Mouse (Mus musculus) 3T3-L1 (cell line): ENCODE data around the gene Lhx1.

Experiments
- DNase-seq: peaks from one replicate; pipeline ENCODE4 v3.0.0-alpha.2; 2015; ENCODE audit warnings: low read depth, low spot score

Lhx1 gene

DNA sequence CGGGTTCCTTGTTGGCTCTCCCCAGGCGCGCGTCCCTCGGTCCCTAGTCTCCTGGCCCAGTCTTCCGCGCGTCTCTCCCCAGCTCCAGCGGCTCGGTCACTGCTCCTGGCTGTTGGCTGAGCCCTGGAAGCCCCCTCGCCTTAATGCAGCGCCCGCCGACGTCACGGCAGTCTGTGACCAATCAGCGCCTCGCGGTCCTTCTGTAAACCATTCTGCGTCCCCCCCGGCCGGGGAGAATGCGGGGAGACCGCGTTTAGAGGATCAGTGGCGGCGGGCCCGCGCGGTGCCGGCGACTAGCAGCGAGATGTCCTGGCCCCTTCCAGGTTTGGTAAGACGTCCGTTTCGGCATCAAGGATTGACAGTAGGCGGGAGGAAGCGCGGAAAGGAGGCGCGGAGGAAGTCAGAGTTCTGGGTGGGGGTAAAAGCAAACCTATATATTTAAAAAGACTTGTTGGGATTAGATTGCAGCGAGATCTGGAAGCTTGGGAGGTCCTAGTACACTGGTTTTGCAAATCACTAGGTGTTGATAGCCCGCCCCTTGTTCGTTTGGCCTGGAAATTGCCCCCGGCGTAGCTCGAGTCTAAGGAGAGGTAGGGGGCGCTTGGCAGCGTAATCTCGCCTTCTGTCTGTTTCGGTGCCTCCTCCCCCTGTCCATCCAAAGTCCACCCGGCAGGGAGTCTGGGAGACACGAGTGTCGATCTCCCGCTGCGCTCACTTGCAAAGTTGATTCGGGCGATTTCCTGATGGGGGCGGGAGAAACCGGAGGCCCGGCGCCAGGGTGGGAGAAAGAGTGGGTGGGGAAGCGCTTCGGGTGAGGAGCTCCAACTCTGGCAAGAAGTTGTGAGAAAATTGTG lies at the start of gene Lhx1:
Gene Lhx1, minus strand, starts transcription at position 115 of the 854 bp plus-strand sequence.
- no peak for DNase-seq

DNA sequence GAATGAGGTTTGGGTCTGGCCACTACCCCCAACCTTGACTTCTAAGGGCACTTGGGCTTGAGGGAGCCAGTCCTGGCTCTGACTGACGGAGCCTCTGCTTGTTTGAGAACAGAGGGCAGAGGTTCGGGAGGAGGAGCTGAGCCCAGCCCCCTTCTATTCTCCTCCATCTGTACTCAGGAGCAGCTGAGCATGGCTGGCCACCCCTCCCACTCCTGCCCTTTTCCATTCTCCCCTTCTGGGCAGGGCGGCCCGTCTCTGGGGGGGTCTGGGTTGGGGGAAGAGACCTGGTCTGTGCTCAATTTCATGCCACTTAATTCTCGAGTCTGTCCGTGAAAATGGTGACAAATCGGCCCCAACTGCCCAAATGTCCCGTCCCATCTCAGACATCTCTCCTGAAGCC lies 49.5 kb upstream of the Lhx1 start:
- DNase-seq: no peak

DNA sequence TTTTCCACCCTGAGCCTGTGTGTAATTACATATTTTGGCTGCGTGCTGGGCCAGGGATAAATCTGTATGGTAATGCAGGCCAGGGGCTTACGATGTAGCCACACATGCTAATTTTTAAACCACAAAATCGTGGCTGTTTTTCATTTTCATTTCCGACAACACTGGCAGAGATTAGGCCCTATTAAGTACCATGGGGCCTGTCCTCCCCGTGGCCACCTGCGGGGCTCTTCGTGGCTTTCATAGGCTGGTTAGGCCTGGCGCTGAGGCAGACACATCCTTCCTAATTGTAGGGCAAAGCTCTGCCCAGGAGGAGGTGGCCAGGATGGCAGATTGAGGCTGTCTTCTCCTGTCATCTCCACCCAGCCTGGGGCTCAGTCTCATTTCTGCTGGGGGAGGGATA lies 48.3 kb upstream of the Lhx1 start:
- DNase-seq: no peak

DNA sequence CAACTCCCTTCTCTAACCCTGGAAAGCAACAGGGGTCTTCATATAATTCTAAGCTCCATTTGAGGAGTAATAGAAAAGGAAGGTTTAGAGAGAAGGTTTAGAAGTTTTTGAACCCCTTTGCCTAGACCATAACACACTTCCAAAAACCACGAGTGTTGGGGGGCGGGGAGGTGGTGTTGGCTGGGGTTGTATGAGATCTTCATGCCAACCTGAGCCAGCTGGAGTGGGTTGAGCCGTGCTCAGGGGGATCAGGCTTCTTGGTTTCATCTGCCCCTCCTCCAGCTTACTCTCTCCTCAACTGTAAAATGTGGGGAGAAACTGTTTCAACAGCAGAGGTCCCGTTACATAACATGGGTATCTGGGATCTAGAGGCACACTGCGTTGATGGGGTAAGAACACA lies 45.5 kb upstream of the Lhx1 start:
- DNase-seq: no peak

DNA sequence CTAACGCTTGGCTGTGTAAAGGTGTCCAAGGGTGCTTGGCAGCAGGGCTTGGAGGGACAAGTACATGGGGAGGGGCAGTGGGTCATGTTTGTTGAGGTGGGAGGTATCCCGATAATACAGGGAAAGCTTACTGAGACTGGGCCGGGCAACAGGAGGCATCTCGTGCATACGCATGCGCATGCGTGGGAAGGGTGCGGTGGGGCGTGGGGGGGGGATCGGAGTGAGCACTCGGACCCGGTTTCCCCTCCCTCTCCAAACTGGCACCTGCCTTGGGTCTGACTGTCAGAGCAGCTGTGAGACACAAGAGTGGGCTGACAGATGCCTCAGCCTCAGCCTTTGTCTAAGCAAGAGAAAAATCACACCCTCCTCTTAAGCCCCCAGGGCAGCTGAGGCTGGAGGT lies 45.1 kb upstream of the Lhx1 start:
- no peak for DNase-seq

DNA sequence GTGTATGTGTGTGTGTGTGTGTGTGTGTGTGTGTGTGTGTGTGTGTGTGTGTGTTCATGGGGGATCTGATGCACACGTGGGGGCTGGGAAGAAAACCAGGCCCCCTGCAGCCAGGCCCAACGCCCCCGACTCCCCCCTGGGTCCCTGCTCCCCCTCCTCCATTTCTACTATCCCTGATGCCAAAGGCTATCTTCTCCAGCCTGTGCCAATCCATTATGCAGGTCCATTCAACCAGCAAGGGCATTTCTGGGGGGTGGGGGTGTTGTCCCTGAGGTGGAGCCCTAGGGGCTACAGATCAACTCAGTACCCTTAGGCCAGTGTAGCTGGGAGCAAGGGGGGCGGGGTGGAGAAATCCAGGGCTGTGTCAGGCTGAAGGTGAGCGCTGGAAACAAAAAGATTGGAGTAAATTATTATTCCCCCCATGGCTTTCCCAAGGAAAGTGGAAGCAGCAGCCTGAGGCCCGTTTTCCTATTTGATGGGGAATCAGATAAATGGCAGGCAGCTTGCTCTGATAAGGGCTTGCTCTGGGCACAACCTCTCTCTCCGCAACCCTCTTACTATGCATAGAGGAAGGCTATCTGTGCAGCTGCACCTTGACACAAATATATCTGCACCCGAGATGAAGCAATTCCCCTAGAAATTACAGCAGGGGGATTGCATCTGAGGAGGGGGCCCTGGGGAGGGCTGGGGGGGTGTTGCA lies 43.9 kb upstream of the Lhx1 start:
- DNase-seq: no peak

DNA sequence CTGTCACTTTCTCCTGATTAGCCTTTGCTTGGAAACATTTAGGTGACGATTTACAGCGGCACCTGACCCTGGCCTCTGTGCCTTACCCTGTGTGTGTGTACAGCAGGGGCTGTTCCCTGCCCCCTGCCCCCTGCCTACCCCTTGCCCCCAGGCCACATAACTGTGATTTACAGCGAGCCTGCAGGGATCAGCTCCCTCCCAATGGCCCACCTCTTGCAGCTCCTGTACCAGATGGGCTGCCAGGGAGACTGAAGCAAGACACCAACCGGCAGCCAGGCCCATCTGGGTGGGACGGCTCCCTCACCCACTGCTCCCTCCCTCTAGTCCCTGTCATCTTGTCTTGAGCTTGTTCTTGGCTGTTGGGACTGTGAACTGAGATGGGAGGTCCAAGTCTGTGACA lies 43.1 kb upstream of the Lhx1 start:
- no peak for DNase-seq

DNA sequence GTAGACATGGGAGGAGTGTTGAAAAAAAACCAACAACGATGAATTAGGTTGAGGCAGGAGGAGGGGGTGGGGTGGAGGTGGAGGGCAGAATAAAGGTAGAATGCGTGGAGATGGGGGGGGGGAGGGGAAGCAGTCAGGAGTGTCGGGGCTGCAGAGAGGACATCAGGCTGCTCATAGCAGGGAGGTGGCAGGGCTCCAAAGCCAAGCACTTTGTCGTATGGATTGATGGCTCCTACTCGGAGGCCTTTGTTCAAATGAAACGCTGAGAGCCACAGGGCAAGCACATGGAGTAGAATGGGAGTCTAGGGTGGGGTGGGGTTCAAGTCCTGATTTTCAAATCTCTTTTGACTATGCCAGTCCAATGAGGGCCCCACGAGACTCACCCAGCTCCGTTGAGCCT lies 41.4 kb upstream of the Lhx1 start:
- DNase-seq: no peak

DNA sequence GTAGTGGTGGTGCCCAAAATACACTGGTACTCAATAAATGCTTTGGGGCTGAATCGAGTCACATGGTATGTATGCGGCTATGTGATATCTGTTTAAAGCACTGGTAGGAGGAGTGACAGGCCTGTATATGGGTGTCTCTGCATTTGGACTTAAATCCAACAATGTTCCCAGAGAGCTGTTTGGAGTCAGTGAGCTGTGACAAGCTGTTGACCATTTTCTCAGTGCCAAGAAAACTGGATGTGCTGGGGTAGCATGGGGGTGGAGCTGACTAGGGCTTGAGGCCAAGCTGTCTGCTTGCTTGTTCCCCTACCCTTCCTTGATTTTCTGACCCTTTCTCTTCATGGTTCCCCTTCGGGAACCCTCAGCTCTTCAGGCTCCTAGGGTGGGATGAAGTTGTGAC lies 39.9 kb upstream of the Lhx1 start:
- DNase-seq: no peak

DNA sequence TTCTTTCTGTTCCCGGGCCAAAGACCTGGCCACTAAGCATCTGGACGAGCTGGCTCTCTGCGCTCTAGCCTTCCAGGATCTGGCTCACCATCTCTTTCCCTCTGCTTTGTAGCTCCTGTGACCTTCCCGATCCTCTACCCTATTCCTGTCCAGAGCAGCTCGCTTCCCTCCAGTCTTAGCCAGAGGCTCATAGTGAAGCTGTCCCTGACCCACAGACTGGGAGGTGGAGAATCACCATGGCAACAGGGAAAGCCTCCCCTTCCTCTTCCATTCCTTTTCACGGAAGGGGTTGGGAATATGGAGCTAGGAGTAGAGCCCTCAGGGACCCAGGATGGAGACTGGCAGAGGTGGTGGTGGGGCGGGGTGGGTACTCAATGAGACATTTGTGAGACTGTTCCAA lies 38.0 kb upstream of the Lhx1 start:
- no peak for DNase-seq

DNA sequence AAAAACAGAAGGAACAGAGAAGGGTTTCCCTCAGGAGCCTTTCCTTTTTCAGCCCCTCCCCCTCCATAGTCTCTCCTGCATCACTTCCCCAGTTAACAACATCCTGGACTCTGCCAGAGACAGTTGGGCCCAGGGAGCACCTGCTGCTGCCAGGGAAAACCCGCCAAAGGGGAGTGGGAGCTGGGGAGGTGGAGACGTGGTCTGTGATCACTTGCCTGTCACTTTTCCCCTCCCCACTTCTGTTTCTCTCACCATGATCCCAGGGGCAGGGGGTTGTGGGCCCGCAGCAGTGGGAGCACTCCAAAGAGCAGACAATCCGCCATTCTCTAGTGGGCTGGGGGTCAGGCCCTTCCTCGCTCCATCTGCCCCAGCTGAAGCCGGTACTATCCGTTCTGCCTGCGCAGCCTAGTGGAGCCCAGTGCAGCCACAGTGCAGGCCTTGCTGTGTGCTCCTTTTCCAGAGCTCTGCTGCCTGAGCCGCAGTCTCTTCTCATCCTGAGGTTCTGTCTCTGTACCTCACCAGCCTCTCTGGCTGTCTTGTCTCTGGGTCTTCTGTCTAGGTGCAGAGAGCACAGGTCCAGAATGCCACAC lies 37.5 kb upstream of the Lhx1 start:
- no peak for DNase-seq

DNA sequence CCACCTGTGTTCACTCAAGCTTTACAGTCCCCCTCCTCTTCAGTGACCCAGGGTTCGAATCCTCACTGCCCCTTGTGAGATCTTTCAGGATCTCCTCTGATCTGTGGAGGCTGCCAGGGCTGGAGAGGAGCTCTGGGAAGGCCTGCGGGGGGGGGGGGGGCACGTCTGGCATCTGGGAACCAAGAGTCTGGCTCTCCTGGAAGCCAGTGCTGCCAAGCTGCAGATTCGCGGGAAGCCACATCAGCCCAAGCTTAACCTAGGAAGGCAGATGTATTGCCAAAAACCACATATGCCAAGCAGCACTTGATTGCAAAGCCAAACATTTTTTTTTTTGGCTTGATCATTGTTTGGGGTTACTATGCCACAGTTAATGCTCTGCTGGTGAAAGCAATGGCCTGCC lies 36.2 kb upstream of the Lhx1 start:
- DNase-seq: peak; percentile 11

DNA sequence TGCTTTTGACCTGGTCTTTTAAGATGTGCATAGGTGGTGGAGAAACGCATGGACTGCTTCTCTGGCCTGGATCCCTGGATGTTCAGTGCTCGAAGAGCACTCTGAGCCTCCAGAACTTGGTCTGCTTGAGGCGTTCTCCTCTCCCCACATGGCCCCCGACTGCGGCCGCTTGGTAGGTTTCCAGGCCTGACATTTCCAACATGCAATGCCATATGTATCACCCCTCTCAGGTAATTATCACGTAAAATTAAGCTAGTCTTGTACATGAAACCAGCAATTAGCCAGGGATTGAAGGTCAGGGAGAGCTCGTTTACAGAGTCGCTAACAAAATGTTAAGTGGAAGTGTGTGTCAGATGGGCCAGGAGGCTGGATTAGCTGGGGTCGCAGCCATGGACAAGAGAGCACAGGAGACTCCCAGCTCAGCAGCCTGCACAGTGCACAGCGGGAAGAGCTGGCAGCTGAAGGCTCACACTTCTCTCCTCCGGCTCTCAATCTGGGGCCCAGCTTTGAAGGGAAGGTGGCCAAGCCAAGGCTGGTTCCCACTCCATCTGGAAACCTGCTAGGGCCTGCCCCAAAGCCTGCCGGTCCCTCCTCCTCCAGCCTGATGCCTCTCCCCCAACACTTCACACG lies 28.6 kb upstream of the Lhx1 start:
- DNase-seq: no peak

DNA sequence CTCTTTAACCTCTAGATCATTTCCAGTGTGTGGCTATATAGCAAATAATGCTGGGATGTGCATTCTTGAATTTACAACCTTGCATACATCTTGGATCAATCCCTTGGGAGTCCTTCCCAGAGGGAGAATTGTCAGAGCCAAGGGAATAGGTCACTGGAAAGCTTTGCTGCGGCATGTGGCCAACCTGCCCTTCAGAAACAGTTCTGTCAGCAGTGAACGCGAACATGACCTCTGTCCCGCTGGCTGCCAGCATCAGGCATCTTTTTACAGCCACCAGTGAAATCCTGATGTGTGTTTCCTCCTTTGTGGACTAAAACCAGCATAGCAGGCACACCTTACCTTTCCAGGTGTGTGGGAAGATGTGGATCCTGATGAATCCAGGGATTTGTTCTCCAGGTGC lies 26.0 kb upstream of the Lhx1 start:
- DNase-seq: no peak

DNA sequence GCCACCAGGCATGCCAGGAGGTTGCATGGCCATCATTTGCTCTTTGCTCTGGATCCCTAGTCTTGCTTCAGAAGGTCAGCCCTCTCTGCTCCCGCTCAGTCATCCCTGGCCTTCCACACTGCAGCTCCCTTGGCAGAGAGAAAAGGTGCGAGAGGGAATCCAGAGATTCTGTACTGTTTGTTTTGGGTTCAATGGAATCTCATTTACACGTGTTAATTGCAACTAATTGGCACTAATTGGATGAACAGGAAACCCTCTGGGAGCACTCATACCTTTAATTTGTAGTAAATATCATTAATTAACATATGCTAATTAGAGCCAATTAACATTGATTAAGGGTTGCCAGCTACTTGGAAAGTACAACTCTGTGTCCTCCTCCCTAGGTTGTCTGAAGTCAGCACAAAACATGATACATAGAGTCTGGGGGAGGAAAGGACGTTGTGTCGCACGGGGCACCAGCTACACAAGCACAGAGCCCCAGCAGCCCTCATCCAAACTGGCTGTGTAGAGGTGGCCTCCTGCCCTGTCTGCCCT lies 24.0 kb upstream of the Lhx1 start:
- DNase-seq: no peak

DNA sequence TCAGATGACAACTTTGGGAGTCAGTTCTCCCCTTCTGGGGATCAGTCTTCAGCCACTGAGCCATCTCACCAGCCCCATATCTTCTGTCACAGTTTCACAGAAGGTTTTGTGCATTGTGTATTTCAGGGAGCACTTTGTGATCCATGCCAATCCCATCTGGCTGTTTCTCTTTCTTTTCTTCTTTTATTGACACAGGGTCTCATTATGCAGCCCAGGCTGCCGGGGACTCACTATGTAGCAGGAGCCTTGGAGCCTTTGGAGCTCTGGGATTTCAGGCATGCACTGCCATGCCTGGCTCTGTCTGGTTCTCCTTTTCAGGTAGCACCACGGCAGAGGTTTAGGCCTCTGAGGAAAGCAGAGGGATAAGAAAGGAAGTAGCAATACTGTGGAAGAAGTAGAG lies 23.0 kb upstream of the Lhx1 start:
- no peak for DNase-seq

DNA sequence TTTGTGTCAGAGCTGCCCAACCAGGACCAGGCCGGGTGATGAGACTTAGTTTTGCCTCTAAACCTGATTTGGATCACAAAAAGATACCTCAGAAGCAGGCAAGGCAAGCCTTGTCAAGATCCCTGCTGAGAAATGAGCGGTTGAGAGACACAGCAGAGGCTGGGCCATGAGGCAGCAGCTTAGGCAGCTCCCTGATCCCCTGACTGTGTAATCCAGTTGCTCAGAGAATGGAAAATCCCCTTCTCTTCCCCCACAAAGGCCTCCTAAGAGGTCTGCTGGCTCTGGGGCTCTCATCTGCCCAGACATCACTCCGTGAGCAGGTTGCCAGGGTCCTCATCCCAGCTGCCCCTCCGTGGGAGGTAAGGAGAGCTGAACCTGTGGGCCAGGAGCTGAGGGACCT lies 14.6 kb upstream of the Lhx1 start:
- DNase-seq: no peak

DNA sequence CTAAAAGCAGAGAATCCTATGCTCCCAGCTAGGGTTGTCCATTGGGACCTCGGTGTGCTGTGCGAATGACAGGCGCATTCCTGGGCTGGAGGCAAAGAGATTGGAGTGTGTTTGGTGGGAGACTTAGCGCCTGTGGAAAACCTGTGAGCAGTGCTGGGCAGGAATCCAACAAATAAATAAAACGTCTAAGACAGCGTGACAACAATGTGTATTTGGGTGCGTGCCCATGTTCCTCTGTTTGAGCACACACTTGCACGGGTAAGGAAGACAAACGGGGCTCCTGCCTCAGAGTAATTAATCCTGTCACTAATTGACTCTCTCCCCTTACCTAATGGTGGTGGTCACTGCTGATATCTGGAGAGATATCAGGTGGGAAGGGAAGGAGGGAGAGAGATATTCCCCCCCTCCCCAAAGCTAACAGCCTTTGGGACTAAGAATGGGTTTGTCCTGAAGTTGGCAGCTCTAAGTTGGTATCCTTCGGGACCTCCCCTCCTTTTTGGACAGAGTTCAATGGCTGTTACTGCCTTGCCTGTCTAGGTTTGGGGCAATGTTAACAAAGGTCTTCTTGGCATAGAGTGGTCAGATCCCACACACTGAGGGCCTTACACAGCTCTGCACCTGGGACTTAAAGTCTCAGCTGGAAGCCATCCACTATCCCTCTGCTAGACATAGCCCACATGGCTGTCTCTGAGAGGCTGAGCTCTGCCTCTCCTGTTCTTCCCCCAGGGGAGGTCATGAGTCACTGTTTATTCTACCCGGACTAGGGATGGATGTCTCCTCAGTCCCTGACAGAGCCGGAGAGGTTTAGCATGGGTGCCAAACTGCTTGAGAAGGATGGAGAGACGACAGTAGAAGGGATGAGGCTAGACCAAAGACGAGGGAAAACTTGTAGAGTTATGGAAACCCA lies 4.7 kb upstream of the Lhx1 start:
- DNase-seq: peak; percentile 73

DNA sequence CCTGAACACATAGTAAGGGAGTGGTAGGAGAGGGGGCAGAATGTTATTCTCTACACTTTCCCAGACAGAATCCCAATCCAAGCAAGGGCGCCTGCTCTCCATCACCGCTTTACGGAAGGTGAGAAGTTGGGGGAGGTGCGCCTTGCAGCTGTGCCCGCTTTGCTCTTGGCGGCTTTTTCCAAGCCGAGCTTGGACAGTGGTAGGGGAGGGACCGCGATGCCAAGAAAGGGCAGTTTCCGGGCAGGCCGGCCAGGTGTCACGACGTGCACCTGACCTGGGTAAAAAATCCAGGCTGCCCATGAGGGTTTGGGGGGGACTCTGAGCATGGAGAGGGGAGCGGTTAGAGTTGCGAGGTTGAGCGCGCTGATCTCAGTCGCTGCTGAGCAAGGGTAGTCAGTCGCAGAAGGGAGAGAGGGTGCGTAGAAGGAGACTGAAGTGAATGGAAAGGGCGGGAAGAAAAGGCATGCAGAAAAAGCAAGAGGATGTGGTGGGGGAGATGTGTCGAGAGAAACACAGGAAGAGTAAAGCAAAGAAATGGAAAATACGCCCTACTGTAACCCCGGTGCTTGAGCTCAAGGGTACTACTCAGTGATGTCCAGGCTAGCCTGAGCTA lies 3.9 kb upstream of the Lhx1 start:
- no peak for DNase-seq

DNA sequence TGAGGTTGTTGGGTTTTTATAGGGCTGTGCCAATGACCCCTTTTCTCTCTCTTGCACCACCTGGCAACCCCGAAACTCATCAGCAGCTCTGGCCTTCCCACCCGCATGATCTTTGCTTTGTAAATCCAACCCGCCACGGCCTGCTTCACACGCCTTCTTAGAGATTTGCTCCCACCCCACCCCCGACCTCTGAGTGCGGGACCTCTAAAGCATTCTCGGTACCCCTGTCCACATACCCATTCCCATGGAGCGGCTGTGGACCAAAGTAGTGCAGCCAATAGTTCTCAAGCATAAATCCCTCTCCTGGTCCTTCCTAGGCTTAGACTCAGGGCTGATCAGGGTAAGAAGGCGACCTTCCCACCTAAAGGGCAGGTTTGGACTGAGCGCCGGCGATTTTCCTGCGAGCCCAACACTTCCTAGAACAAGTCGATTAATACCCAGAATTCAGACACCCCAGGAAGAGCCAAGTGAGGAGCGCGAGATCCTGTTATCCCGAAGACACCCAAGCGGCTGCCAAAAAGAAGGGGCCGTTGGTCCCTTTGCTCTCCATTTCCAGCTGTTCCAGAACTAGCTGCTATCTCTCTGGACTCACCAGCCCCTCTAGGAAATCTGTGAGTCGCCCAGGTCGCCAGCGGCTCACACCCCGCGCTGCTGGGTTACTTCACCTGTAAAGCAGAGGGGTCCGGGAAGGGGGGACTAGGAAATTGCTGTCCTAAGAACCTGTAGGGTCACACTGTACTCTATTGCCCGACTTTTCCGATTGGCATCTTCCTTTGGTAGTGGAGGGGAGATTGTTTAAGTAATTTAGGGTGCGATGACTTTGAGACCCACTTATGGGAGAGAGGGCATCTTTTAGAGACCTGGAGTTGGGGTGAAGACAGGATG lies 1.9 kb upstream of the Lhx1 start:
- no peak for DNase-seq
